Mouse (Mus musculus) liver, embryonic 11.5 days (tissue): ENCODE results near the gene Ipo9. TPM values are rescaled to one million over a fixed set of nuclear protein-coding genes. Genes with fewer than 3 reads are reported as not detected.

Source experiments
- ATAC-seq: fragments of 200-750 bp; cut with Nextera tagmentation; replicated peaks from 2 replicates; pipeline ENCODE4 v1.8.0; 2017; ENCODE audit warnings: moderate number of reproducible peaks, mild to moderate bottlenecking, moderate TSS enrichment, moderate library complexity; ENCODE audit not compliant: low FRiP score
- DNase-seq: peaks from one replicate; pipeline ENCODE4 v3.0.0-alpha.2; 2017; ENCODE audit warnings: low spot score
- H3K27ac ChIP-seq: fragments of 300-500 bp; sonication (generic); 2 replicates; pipeline ENCODE4 v1.5.1; 2014; ENCODE audit warnings: mild to moderate bottlenecking, low read depth, low read length, control low read depth
- H3K27me3 ChIP-seq: fragments of 300-500 bp; sonication (generic); replicated peaks from 2 replicates; pipeline ENCODE4 v1.6.1; 2014; ENCODE audit warnings: low read length, mixed read lengths; ENCODE audit not compliant: control insufficient read depth, insufficient read depth
- H3K36me3 ChIP-seq: fragments of 300-500 bp; sonication (generic); 2 replicates; pipeline ENCODE4 v1.6.1; 2014; ENCODE audit warnings: mild to moderate bottlenecking, low read length, moderate library complexity, mixed read lengths; ENCODE audit not compliant: control insufficient read depth, insufficient read depth
- H3K4me1 ChIP-seq: fragments of 300-500 bp; sonication (generic); replicated peaks from 2 replicates; pipeline ENCODE4 v1.6.1; 2014; ENCODE audit warnings: low read length, mixed read lengths; ENCODE audit not compliant: control insufficient read depth, insufficient read depth
- H3K4me2 ChIP-seq: fragments of 300-500 bp; sonication (generic); 2 replicates; pipeline ENCODE4 v1.6.1; 2014; ENCODE audit warnings: mild to moderate bottlenecking, control low read depth, moderate library complexity
- H3K4me3 ChIP-seq: fragments of 300-500 bp; sonication (generic); 2 replicates; pipeline ENCODE4 v1.5.1; 2014; ENCODE audit warnings: low read depth, low read length, control low read depth
- H3K9ac ChIP-seq: fragments of 300-500 bp; sonication (generic); 2 replicates; pipeline ENCODE4 v1.6.1; 2014; ENCODE audit warnings: low read depth, low read length, control low read depth
- H3K9me3 ChIP-seq: fragments of 300-500 bp; sonication (generic); 2 replicates; pipeline ENCODE4 v1.6.1; 2016; ENCODE audit warnings: low read length, inconsistent platforms, mixed read lengths; ENCODE audit not compliant: control insufficient read depth
- WGBS: fragments of 180-500 bp; shearing (Covaris S2); extraction: QIAGEN DNeasy Blood & Tissue Kit; methylation state at CpG from one replicate; pipeline ENCODE4 v1.1.7; 2014; 5-methylcytosine and 5-hydroxymethylcytosine counted together
- polyA plus RNA-seq: library from polyadenylated mRNA; unstranded; fragments of >200 nt; fragmentation: Nextera tagmentation; extraction: Ambion mirVana; gene quantifications from 2 replicates; pipeline ENCODE4 v1.2.1, GENCODE M21; 2014

Ipo9 gene
- polyA plus RNA-seq, 1 experiment from 2014 or later: 77.0 TPM

GRCm38 (mm10) chr1:135369415-135369814 lies 60.9 kb downstream of the Ipo9 start:
- H3K4me2 ChIP-seq: no peak overlapping the region
- H3K27me3 ChIP-seq: peaks cover 11% of the 10 kb centered on the region; the same call in 1 of the 2 replicates
- WGBS: 69% methylated on average over 5 of the region's 5 CpGs
- peaks cover 7% of the 10 kb centered on the region for H3K4me1 ChIP-seq
- H3K9ac ChIP-seq: no peak overlapping the region
- DNase-seq (no peak), ATAC-seq (no peak)
- no peaks in the 10 kb centered on the region for H3K9me3 ChIP-seq
- no peak overlapping the region for H3K4me3 ChIP-seq
- no peaks in the 10 kb centered on the region for H3K36me3 ChIP-seq
- H3K27ac ChIP-seq: no peak overlapping the region

- WGBS: 15% methylated on average over 14 of the region's 14 CpGs
- peak overlapping the region; percentile 92 for H3K4me2 ChIP-seq
- ATAC-seq (0 out of 2 replicates have a peak, but pooled peaks have one; percentile 16), DNase-seq (peak; percentile 46)
- H3K4me3 ChIP-seq: peak overlapping the region; percentile 49; the same call in 1 of the 2 replicates
- H3K27me3 ChIP-seq: peaks cover 8% of the 10 kb centered on the region; the same call in 1 of the 2 replicates
- no peak overlapping the region for H3K9ac ChIP-seq
- H3K4me1 ChIP-seq: peaks cover 4% of the 10 kb centered on the region; the same call in 1 of the 2 replicates
- H3K9me3 ChIP-seq: no peaks in the 10 kb centered on the region
- H3K36me3 ChIP-seq: no peaks in the 10 kb centered on the region
- H3K27ac ChIP-seq: no peak overlapping the region
Measured at GRCm38 (mm10) chr1:135368982-135369381, 61.3 kb downstream of the Ipo9 start.

- peak overlapping the region; percentile 21; the same call in 1 of the 2 replicates for H3K9ac ChIP-seq
- ATAC-seq: peak; percentile 68
- 2% methylated on average over 20 of the region's 20 CpGs for WGBS
Measured at GRCm38 (mm10) chr1:135368245-135368644, 62.1 kb downstream of the Ipo9 start.

GRCm38 (mm10) chr1:135367595-135367994 lies 62.7 kb downstream of the Ipo9 start:
- peaks cover 8% of the 10 kb centered on the region; the same call in 1 of the 2 replicates for H3K27me3 ChIP-seq
- H3K9me3 ChIP-seq: no peaks in the 10 kb centered on the region
- no peak overlapping the region for H3K4me3 ChIP-seq
- H3K9ac ChIP-seq: no peak overlapping the region
- H3K27ac ChIP-seq: no peak overlapping the region
- 58% methylated on average over 8 of the region's 8 CpGs for WGBS
- peaks cover 4% of the 10 kb centered on the region; the same call in 1 of the 2 replicates for H3K4me1 ChIP-seq
- no peaks in the 10 kb centered on the region for H3K36me3 ChIP-seq
- DNase-seq (no peak), ATAC-seq (no peak)
- no peak overlapping the region for H3K4me2 ChIP-seq

More at GRCm38 (mm10) chr1:135368245-135368644, 62.1 kb downstream of the Ipo9 start:
- peak; percentile 76 for DNase-seq
- H3K9me3 ChIP-seq: no peaks in the 10 kb centered on the region
- peaks cover 8% of the 10 kb centered on the region; the same call in 1 of the 2 replicates for H3K27me3 ChIP-seq
- H3K27ac ChIP-seq: no peak overlapping the region
- no peaks in the 10 kb centered on the region for H3K36me3 ChIP-seq
- H3K4me1 ChIP-seq: peaks cover 4% of the 10 kb centered on the region; the same call in 1 of the 2 replicates
- peak overlapping the region; percentile 92 for H3K4me2 ChIP-seq
- H3K4me3 ChIP-seq: peak overlapping the region; percentile 49

GRCm38 (mm10) chr1:135367005-135367404 lies 63.3 kb downstream of the Ipo9 start:
- ATAC-seq (no peak), DNase-seq (no peak)
- peaks cover 4% of the 10 kb centered on the region; the same call in 1 of the 2 replicates for H3K4me1 ChIP-seq
- 74% methylated on average over 7 of the region's 7 CpGs for WGBS
- no peak overlapping the region for H3K9ac ChIP-seq
- H3K27ac ChIP-seq: no peak overlapping the region
- no peaks in the 10 kb centered on the region for H3K36me3 ChIP-seq
- H3K4me2 ChIP-seq: no peak overlapping the region
- H3K9me3 ChIP-seq: no peaks in the 10 kb centered on the region
- H3K4me3 ChIP-seq: no peak overlapping the region
- H3K27me3 ChIP-seq: peaks cover 8% of the 10 kb centered on the region; the same call in 1 of the 2 replicates

GRCm38 (mm10) chr1:135366380-135366779 lies 63.9 kb downstream of the Ipo9 start:
- Histone ChIP-seq H3K4me2 (no peak overlapping the region), H3K27me3 (peaks cover 8% of the 10 kb centered on the region; the same call in 1 of the 2 replicates), H3K27ac (no peak overlapping the region), H3K9ac (no peak overlapping the region), H3K9me3 (no peaks in the 10 kb centered on the region), H3K4me1 (peaks cover 4% of the 10 kb centered on the region; the same call in 1 of the 2 replicates), H3K4me3 (no peak overlapping the region), H3K36me3 (no peaks in the 10 kb centered on the region)
- DNase-seq: no peak
- ATAC-seq: no peak

- H3K27ac ChIP-seq: no peak overlapping the region
- 73% methylated on average over 8 of the region's 8 CpGs for WGBS
Measured at GRCm38 (mm10) chr1:135363446-135363845, 66.9 kb downstream of the Ipo9 start.

GRCm38 (mm10) chr1:135362115-135362514 lies 68.2 kb downstream of the Ipo9 start:
- Histone ChIP-seq H3K4me2 (no peak overlapping the region), H3K27ac (no peak overlapping the region), H3K4me3 (no peak overlapping the region), H3K9ac (no peak overlapping the region), H3K4me1 (no peaks in the 10 kb centered on the region), H3K9me3 (no peaks in the 10 kb centered on the region), H3K27me3 (no peaks in the 10 kb centered on the region), H3K36me3 (no peaks in the 10 kb centered on the region)
- DNase-seq: no peak
- ATAC-seq: no peak

More at GRCm38 (mm10) chr1:135363446-135363845, 66.9 kb downstream of the Ipo9 start:
- DNase-seq (no peak), ATAC-seq (no peak)
- Histone ChIP-seq H3K4me3 (no peak overlapping the region), H3K9me3 (no peaks in the 10 kb centered on the region), H3K4me1 (no peaks in the 10 kb centered on the region; the same call in 1 of the 2 replicates), H3K36me3 (no peaks in the 10 kb centered on the region), H3K27me3 (no peaks in the 10 kb centered on the region), H3K9ac (no peak overlapping the region), H3K4me2 (no peak overlapping the region)

GRCm38 (mm10) chr1:135361491-135361890 lies 68.8 kb downstream of the Ipo9 start:
- H3K9me3 ChIP-seq: no peaks in the 10 kb centered on the region
- WGBS: 81% methylated on average over 4 of the region's 4 CpGs
- H3K4me2 ChIP-seq: no peak overlapping the region

More at GRCm38 (mm10) chr1:135361491-135361890, 68.8 kb downstream of the Ipo9 start:
- Histone ChIP-seq H3K27me3 (no peaks in the 10 kb centered on the region), H3K4me1 (no peaks in the 10 kb centered on the region), H3K27ac (no peak overlapping the region), H3K9ac (no peak overlapping the region), H3K36me3 (no peaks in the 10 kb centered on the region), H3K4me3 (no peak overlapping the region)
- ATAC-seq: no peak
- DNase-seq: no peak
